Mouse (Mus musculus): ENCODE measurements around the gene 9430015G10Rik. TPM values are rescaled to one million over a fixed set of nuclear protein-coding genes. Genes with fewer than 3 reads are reported as not detected.

Gene 9430015G10Rik
- polyA plus RNA-seq, 1 experiment, result 22.1 TPM

DNA sequence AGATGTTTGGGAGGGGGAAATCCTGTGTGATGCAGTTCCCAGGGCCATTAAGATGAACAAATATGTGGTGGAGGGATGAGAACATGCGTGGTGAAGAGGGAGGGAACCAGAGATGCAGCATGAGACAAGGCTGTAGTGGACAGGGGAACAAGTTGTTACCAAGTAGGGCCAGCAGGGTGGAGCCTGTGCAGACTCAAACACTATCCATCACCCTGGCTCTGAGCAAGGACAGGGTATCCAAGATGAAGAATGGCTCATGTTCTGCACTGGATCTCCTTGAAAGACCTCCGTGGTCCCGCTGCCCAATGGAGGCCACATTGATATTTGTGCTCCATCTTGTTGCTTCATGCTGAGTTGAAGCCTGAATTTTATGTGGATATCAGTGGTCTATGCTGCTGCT, 45.0 kb downstream of the 9430015G10Rik start:
- Histone ChIP-seq H3K4me3 (ENCODE audit: insufficient read depth, low read length) (no peak overlapping the region), H3K4me1 (ENCODE audit: control insufficient read depth, insufficient read depth, low read length) (no peaks in the 10 kb centered on the region), H3K27ac (ENCODE audit: insufficient read depth, low read length) (no peak overlapping the region)
- no peak for TF ChIP-seq POLR2A (IDR thresholded peaks at IDR 0.05; ENCODE audit: low read depth, low read length)
- TF ChIP-seq CTCF (IDR thresholded peaks at IDR 0.05; ENCODE audit: borderline replicate concordance, insufficient read depth, low read length), result no peak

GRCm38 (mm10) chr4:156166477-156166876, 56.7 kb downstream of the 9430015G10Rik start:
- H3K4me1 ChIP-seq (ENCODE audit: control insufficient read depth, insufficient read depth, low read length), result no peaks in the 10 kb centered on the region
- H3K27ac ChIP-seq (ENCODE audit: insufficient read depth, low read length), result no peak overlapping the region
- H3K4me3 ChIP-seq (ENCODE audit: insufficient read depth, low read length), result no peak overlapping the region
- TF ChIP-seq POLR2A (IDR thresholded peaks at IDR 0.05; ENCODE audit: low read depth, low read length) (no peak), CTCF (IDR thresholded peaks at IDR 0.05; ENCODE audit: borderline replicate concordance, insufficient read depth, low read length) (no peak)

DNA sequence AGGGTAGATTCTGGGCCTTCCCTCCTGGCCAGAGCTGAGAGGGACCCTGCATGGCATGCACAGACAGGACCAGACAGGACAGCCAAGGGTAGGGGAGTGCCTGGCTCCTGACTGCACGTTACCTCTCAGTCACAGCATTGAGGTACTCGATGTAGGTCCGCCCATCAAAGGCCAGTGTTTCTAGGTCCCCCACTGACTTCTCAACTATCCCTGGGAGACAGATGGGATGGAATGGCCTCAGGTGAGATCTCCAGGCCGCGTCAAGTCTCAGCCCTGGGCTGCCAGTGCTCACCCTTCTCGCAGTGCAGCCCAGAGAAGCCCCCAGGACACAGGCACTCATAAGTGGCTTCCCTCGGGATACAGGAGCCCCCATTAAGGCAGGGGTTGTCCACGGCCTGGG, 58.8 kb downstream of the 9430015G10Rik start:
- no peaks in the 10 kb centered on the region for H3K4me1 ChIP-seq (ENCODE audit: control insufficient read depth, insufficient read depth, low read length)
- H3K4me3 ChIP-seq (ENCODE audit: insufficient read depth, low read length), result no peak overlapping the region
- H3K27ac ChIP-seq (ENCODE audit: insufficient read depth, low read length), result no peak overlapping the region
- TF ChIP-seq CTCF (IDR thresholded peaks at IDR 0.05; ENCODE audit: borderline replicate concordance, insufficient read depth, low read length), result no peak
- TF ChIP-seq POLR2A (IDR thresholded peaks at IDR 0.05; ENCODE audit: low read depth, low read length), result no peak

DNA sequence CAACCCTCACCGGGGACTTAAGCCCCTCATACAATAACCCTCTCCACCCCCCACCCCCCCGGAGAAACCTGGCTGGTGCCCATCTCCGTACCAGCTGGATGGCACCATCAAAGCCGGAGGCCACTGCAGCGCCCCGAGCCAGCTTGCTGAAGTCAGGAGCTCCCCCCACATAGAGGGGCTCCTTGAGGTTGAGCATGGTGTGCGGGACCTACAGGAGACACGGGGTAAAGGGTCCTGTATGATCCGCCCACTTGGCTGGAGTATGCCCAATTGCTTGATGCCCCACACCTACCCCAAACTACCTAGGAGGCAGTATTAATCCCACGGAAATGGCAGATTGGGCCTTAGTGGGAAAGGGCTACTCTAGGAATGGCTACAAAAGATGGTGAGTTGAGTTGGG, 59.3 kb downstream of the 9430015G10Rik start:
- Histone ChIP-seq H3K4me1 (ENCODE audit: control insufficient read depth, insufficient read depth, low read length) (no peaks in the 10 kb centered on the region), H3K27ac (ENCODE audit: insufficient read depth, low read length) (no peak overlapping the region), H3K4me3 (ENCODE audit: insufficient read depth, low read length) (no peak overlapping the region)
- TF ChIP-seq POLR2A (IDR thresholded peaks at IDR 0.05; ENCODE audit: low read depth, low read length) (no peak), CTCF (IDR thresholded peaks at IDR 0.05; ENCODE audit: borderline replicate concordance, insufficient read depth, low read length) (no peak)

- TF ChIP-seq POLR2A (IDR thresholded peaks at IDR 0.05; ENCODE audit: low read depth, low read length) (no peak), CTCF (IDR thresholded peaks at IDR 0.05; ENCODE audit: borderline replicate concordance, insufficient read depth, low read length) (no peak)
- Histone ChIP-seq H3K4me1 (ENCODE audit: control insufficient read depth, insufficient read depth, low read length) (no peaks in the 10 kb centered on the region), H3K4me3 (ENCODE audit: insufficient read depth, low read length) (no peak overlapping the region), H3K27ac (ENCODE audit: insufficient read depth, low read length) (no peak overlapping the region)
Measured at GRCm38 (mm10) chr4:156171828-156172227, 62.0 kb downstream of the 9430015G10Rik start.

Other genes starting within 250 kb of the 9430015G10Rik start
- 0.14 TPM in 1 of 2 replicates, not detected in the other for gene Tas1r3, start 246.6 kb upstream of the 9430015G10Rik start, polyA plus RNA-seq (2011; ENCODE audit: insufficient read length, low read depth, missing spikeins)
- gene Cptp, start 240.5 kb upstream of the 9430015G10Rik start, polyA plus RNA-seq (2011; ENCODE audit: insufficient read length, low read depth, missing spikeins), result 17.4 and 21.5 TPM in 2 replicates
- 33.2 and 40.0 TPM in 2 replicates for gene Ints11, start 240.4 kb upstream of the 9430015G10Rik start, polyA plus RNA-seq (2011; ENCODE audit: insufficient read length, low read depth, missing spikeins)
- gene Pusl1, start 218.2 kb upstream of the 9430015G10Rik start, polyA plus RNA-seq (2011; ENCODE audit: insufficient read length, low read depth, missing spikeins), result 23.2 and 27.1 TPM in 2 replicates
- 18.1 and 25.7 TPM in 2 replicates for gene Acap3, start 218.2 kb upstream of the 9430015G10Rik start, polyA plus RNA-seq (2011; ENCODE audit: insufficient read length, low read depth, missing spikeins)
- 82.9 and 96.0 TPM in 2 replicates for gene Ube2j2, start 166.2 kb upstream of the 9430015G10Rik start, polyA plus RNA-seq (2011; ENCODE audit: insufficient read length, low read depth, missing spikeins)
- 25.2 and 31.0 TPM in 2 replicates for gene C1qtnf12, start 147.7 kb upstream of the 9430015G10Rik start, polyA plus RNA-seq (2011; ENCODE audit: insufficient read length, low read depth, missing spikeins)
- 5.3 and 5.4 TPM in 2 replicates for gene B3galt6, start 117.3 kb upstream of the 9430015G10Rik start, polyA plus RNA-seq (2011; ENCODE audit: insufficient read length, low read depth, missing spikeins)
- gene Sdf4, start 117.1 kb upstream of the 9430015G10Rik start, polyA plus RNA-seq (2011; ENCODE audit: insufficient read length, low read depth, missing spikeins), result 172 and 187 TPM in 2 replicates
- gene Tnfrsf4, start 96.1 kb upstream of the 9430015G10Rik start, polyA plus RNA-seq (2011; ENCODE audit: insufficient read length, low read depth, missing spikeins), result 1.8 and 2.8 TPM in 2 replicates
- 1.4 TPM in 1 of 2 replicates, not detected in the other for gene Tnfrsf18, start 83.8 kb upstream of the 9430015G10Rik start, polyA plus RNA-seq (2011; ENCODE audit: insufficient read length, low read depth, missing spikeins)
- gene Ttll10, start 50.6 kb upstream of the 9430015G10Rik start, polyA plus RNA-seq (2011; ENCODE audit: insufficient read length, low read depth, missing spikeins), result not detected in 2 replicates
- gene Rnf223, start 20.5 kb downstream of the 9430015G10Rik start, polyA plus RNA-seq (2011; ENCODE audit: insufficient read length, low read depth, missing spikeins), result not detected in 2 replicates
- 102 and 110 TPM in 2 replicates for gene Agrn, start 87.5 kb downstream of the 9430015G10Rik start, polyA plus RNA-seq (2011; ENCODE audit: insufficient read length, low read depth, missing spikeins)
- 71.0 and 85.7 TPM in 2 replicates for gene Isg15, start 90.8 kb downstream of the 9430015G10Rik start, polyA plus RNA-seq (2011; ENCODE audit: insufficient read length, low read depth, missing spikeins)
- gene AW011738, start 93.3 kb downstream of the 9430015G10Rik start, polyA plus RNA-seq (2011; ENCODE audit: insufficient read length, low read depth, missing spikeins), result 2.9 and 3.6 TPM in 2 replicates
- 0.12 TPM in 1 of 2 replicates, not detected in the other for gene Perm1, start 105.9 kb downstream of the 9430015G10Rik start, polyA plus RNA-seq (2011; ENCODE audit: insufficient read length, low read depth, missing spikeins)
- gene Plekhn1, start 124.9 kb downstream of the 9430015G10Rik start, polyA plus RNA-seq (2011; ENCODE audit: insufficient read length, low read depth, missing spikeins), result 20.4 and 20.5 TPM in 2 replicates
- gene Noc2l, start 126.0 kb downstream of the 9430015G10Rik start, polyA plus RNA-seq (2011; ENCODE audit: insufficient read length, low read depth, missing spikeins), result 64.6 and 66.1 TPM in 2 replicates
- not detected in 2 replicates for gene Samd11, start 145.7 kb downstream of the 9430015G10Rik start, polyA plus RNA-seq (2011; ENCODE audit: insufficient read length, low read depth, missing spikeins)
- not detected in 2 replicates for gene Vmn2r-ps159, start 221.1 kb downstream of the 9430015G10Rik start, polyA plus RNA-seq (2011; ENCODE audit: insufficient read length, low read depth, missing spikeins)